ENCODE assay signal across 21 mouse cellular contexts in the genomic region with DNA sequence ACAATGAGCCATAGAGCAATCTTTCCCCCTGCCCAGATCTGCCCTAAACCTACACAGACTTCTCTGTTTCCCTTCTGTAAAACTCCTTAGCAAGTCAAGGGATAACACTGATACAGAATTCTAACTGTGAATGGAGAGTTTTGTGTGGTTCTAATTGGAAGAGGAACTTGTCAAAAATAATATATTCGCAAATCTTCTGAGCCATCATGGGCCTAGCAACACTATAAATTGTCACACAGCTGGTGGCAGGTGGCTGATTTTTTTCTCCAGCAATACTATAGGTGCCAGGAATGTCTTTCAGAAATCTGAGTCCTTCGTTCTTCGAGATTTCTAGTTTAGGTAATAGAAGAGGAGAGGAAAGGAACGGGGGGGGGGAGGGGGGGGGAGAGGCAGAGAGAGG.
A peak's percentile ranks its signal among the peaks of the same experiment; 100 is the strongest.
DNase-seq lines count a peak whose midpoint lies in the region; ATAC-seq lines count a peak whose summit lies in the region.
"Had no signal": no experiment of that assay in that cellular context is flagged by ENCODE, and none has a peak within 500 bp of the region (broad histone marks: within the 10 kb centered on the region; RNA-seq: fewer than 3 reads in every experiment).

No protein-coding gene starts in this region.

- DNase-seq in A20 (ENCODE audit: low read depth, low spot score), result peak; percentile 20
- DNase-seq in heart, postnatal 25 days (ENCODE audit: low spot score), result no peak
- DNase-seq in left cerebral cortex, adult 9 months (ENCODE audit: low spot score in 2 of 2), result no peak
- DNase-seq: adrenal gland, adult 2 months; adrenal gland, postnatal 10 days; adrenal gland, postnatal 25 days; cerebellum, adult 11 months; cerebellum, adult 18-20 months; cerebellum, adult 8-10 months; cerebellum, adult 9-11 months; cerebellum, postnatal 14 days; cerebellum, postnatal 36 days; forebrain, postnatal 0 days had no signal

- no peaks in the 10 kb centered on the region for H3K36me3 ChIP-seq in midbrain, embryonic 16.5 days (ENCODE audit: control insufficient read depth, insufficient read depth, low read length)
- H3K36me3 ChIP-seq in midbrain, embryonic 13.5 days, result no peaks in the 10 kb centered on the region
- H3K36me3 ChIP-seq: embryonic facial prominence, embryonic 10.5 days; embryonic facial prominence, embryonic 12.5 days; forebrain, embryonic 15.5 days had no signal

- H3K27me3 ChIP-seq in midbrain, embryonic 16.5 days (ENCODE audit: control insufficient read depth, insufficient read depth, low read depth, low read length), result no peaks in the 10 kb centered on the region
- H3K27me3 ChIP-seq in midbrain, embryonic 13.5 days, result no peaks in the 10 kb centered on the region
- H3K27me3 ChIP-seq: embryonic facial prominence, embryonic 12.5 days; forebrain, embryonic 13.5 days; forebrain, embryonic 15.5 days had no signal

- H3K4me1 ChIP-seq in midbrain, embryonic 16.5 days (ENCODE audit: control insufficient read depth, insufficient read depth, low read length), result 0 out of 2 replicates have a peak, but pooled peaks cover 3% of the 10 kb centered on the region
- no peaks in the 10 kb centered on the region for H3K4me1 ChIP-seq in midbrain, embryonic 13.5 days (replicated peaks)
- H3K4me1 ChIP-seq: forebrain, embryonic 13.5 days; forebrain, embryonic 15.5 days had no signal

- H3K9ac ChIP-seq in midbrain, embryonic 16.5 days (ENCODE audit: low read depth, low read length), result no peak overlapping the region
- no peak overlapping the region for H3K9ac ChIP-seq in midbrain, embryonic 13.5 days (replicated peaks)
- H3K9ac ChIP-seq: embryonic facial prominence, embryonic 12.5 days; forebrain, embryonic 13.5 days; forebrain, embryonic 15.5 days; forebrain, postnatal 0 days had no signal

- intact Hi-C loops in heart, postnatal 25 days (cut with DNase I), result no loop called here

- ATAC-seq in midbrain, embryonic 16.5 days, result 0 out of 2 replicates have a peak, but pooled peaks have one; percentile 39
- no peak for ATAC-seq in midbrain, embryonic 13.5 days
- 0 out of 2 replicates have a peak, but pooled peaks have one; percentile 32 for ATAC-seq in common myeloid progenitor, adult 5-6 weeks (replicated peaks; ENCODE audit: low read depth, poor library complexity, severe bottlenecking)
- peak; percentile 42 for ATAC-seq in megakaryocyte progenitor cell, adult 5-6 weeks (replicated peaks; ENCODE audit: poor library complexity)
- ATAC-seq: forebrain, embryonic 13.5 days; forebrain, embryonic 15.5 days; forebrain, postnatal 0 days had no signal

- no peaks in the 10 kb centered on the region for H3K9me3 ChIP-seq in midbrain, embryonic 16.5 days (replicated peaks; ENCODE audit: control insufficient read depth, low read length, poor library complexity, severe bottlenecking)
- no peaks in the 10 kb centered on the region for H3K9me3 ChIP-seq in midbrain, embryonic 13.5 days
- H3K9me3 ChIP-seq: embryonic facial prominence, embryonic 10.5 days; embryonic facial prominence, embryonic 12.5 days; forebrain, embryonic 13.5 days; forebrain, embryonic 15.5 days had no signal

- H3K27ac ChIP-seq in midbrain, embryonic 16.5 days (ENCODE audit: low read length), result no peak overlapping the region
- no peak overlapping the region for H3K27ac ChIP-seq in midbrain, embryonic 13.5 days
- H3K27ac ChIP-seq: embryonic facial prominence, embryonic 10.5 days; embryonic facial prominence, embryonic 12.5 days; forebrain, embryonic 13.5 days; forebrain, embryonic 15.5 days had no signal

- WGBS in midbrain, embryonic 16.5 days, result 42% methylated on average over 3 of the region's 4 CpGs
- WGBS in midbrain, embryonic 13.5 days, result 31% methylated on average over 4 of the region's 4 CpGs

- no peak overlapping the region for H3K4me3 ChIP-seq in midbrain, embryonic 16.5 days (ENCODE audit: low read depth, low read length)
- no peak overlapping the region for H3K4me3 ChIP-seq in midbrain, embryonic 13.5 days (replicated peaks)
- H3K4me3 ChIP-seq: embryonic facial prominence, embryonic 10.5 days; embryonic facial prominence, embryonic 12.5 days; forebrain, embryonic 13.5 days; forebrain, embryonic 15.5 days had no signal

- H3K4me2 ChIP-seq in midbrain, embryonic 16.5 days (ENCODE audit: low read length), result no peak overlapping the region
- no peak overlapping the region for H3K4me2 ChIP-seq in midbrain, embryonic 13.5 days (replicated peaks)
- H3K4me2 ChIP-seq: embryonic facial prominence, embryonic 12.5 days; forebrain, embryonic 13.5 days; forebrain, embryonic 15.5 days had no signal
